Mouse (Mus musculus) heart, embryonic 16.5 days (tissue): ENCODE measurements around the gene Rpl31. TPM values are rescaled to one million over a fixed set of nuclear protein-coding genes. Genes with fewer than 3 reads are reported as not detected.

Experiments used
- ATAC-seq: fragments of 200-750 bp; cut with Nextera tagmentation; replicated peaks from 2 replicates; pipeline ENCODE4 v1.8.0; 2017; ENCODE audit warnings: moderate number of reproducible peaks; ENCODE audit not compliant: insufficient read depth, low FRiP score; ENCODE audit errors: extremely low read depth
- H3K27ac ChIP-seq: fragments of 300-500 bp; sonication (generic); 2 replicates; pipeline ENCODE4 v1.5.1; 2014; ENCODE audit warnings: mild to moderate bottlenecking, low read length, control low read depth, moderate library complexity
- H3K27me3 ChIP-seq: fragments of 300-500 bp; sonication (generic); 2 replicates; pipeline ENCODE4 v1.6.1; 2014; ENCODE audit warnings: low read length, mixed read lengths; ENCODE audit not compliant: control insufficient read depth, insufficient read depth
- H3K36me3 ChIP-seq: fragments of 300-500 bp; sonication (generic); 2 replicates; pipeline ENCODE4 v1.6.1; 2014; ENCODE audit not compliant: control insufficient read depth, insufficient read depth
- H3K4me1 ChIP-seq: fragments of 300-500 bp; sonication (generic); 2 replicates; pipeline ENCODE4 v1.6.1; 2014; ENCODE audit warnings: low read length, mixed read lengths; ENCODE audit not compliant: control insufficient read depth, insufficient read depth
- H3K4me2 ChIP-seq: fragments of 300-500 bp; sonication (generic); 2 replicates; pipeline ENCODE4 v1.6.1; 2014; ENCODE audit warnings: low read depth, mild to moderate bottlenecking, control low read depth, low read length
- H3K4me3 ChIP-seq: fragments of 300-500 bp; sonication (generic); 2 replicates; pipeline ENCODE4 v1.5.1; 2014; ENCODE audit warnings: mild to moderate bottlenecking, control low read depth, low read length
- H3K9ac ChIP-seq: fragments of 300-500 bp; sonication (generic); 2 replicates; pipeline ENCODE4 v1.6.1; 2014; ENCODE audit warnings: low read length, control low read depth
- H3K9me3 ChIP-seq: fragments of 300-500 bp; sonication (generic); replicated peaks from 2 replicates; pipeline ENCODE4 v1.6.1; 2016; ENCODE audit warnings: low read length; ENCODE audit not compliant: control insufficient read depth
- WGBS: fragments of 180-500 bp; shearing (Covaris S2); extraction: QIAGEN DNeasy Blood & Tissue Kit; methylation state at CpG from one replicate; pipeline ENCODE4 v1.1.7; 2014; 5-methylcytosine and 5-hydroxymethylcytosine counted together
- polyA plus RNA-seq: library from polyadenylated mRNA; unstranded; fragments of >200 nt; fragmentation: Nextera tagmentation; extraction: Ambion mirVana; gene quantifications from 2 replicates; pipeline ENCODE4 v1.2.1, GENCODE M21; 2015

The Rpl31 gene
- polyA plus RNA-seq, 1 experiment from 2014 or later = 254 TPM

GRCm38 (mm10) chr1:39387497-39387896 lies 19.9 kb downstream of the Rpl31 start:
- Histone ChIP-seq H3K27me3 (no peaks in the 10 kb centered on the region), H3K9me3 (no peaks in the 10 kb centered on the region), H3K4me1 (no peaks in the 10 kb centered on the region), H3K36me3 (0 out of 2 replicates have a peak, but pooled peaks cover 4% of the 10 kb centered on the region), H3K4me3 (no peak overlapping the region), H3K27ac (no peak overlapping the region), H3K4me2 (no peak overlapping the region), H3K9ac (no peak overlapping the region)
- no peak for ATAC-seq
- WGBS = 76% methylated on average over 4 of the region's 4 CpGs

DNA sequence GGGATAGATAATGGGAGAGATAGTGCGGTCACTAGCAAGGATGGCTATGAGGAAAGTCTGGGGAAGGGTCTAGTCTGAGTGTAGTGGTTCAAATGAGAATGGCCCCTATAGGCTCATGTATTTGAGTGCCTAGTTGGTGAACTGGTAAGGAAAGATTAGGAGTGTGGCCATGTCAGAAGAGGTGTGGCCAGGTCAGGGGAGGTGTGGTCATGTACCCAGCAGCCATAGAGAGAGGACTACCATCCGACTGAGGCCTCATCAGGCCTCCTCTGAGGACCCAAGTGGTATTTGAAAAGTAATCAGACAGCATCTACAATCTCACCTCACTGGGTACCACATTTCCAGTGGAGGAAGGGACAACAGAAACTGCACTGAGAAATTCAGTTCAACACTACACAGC lies 20.5 kb downstream of the Rpl31 start:
- Histone ChIP-seq H3K4me2 (no peak overlapping the region), H3K27me3 (no peaks in the 10 kb centered on the region), H3K9ac (no peak overlapping the region), H3K4me3 (no peak overlapping the region), H3K4me1 (no peaks in the 10 kb centered on the region), H3K9me3 (no peaks in the 10 kb centered on the region), H3K36me3 (0 out of 2 replicates have a peak, but pooled peaks cover 6% of the 10 kb centered on the region), H3K27ac (no peak overlapping the region)
- WGBS = 88% methylated on average over 2 of the region's 2 CpGs
- no peak for ATAC-seq

DNA sequence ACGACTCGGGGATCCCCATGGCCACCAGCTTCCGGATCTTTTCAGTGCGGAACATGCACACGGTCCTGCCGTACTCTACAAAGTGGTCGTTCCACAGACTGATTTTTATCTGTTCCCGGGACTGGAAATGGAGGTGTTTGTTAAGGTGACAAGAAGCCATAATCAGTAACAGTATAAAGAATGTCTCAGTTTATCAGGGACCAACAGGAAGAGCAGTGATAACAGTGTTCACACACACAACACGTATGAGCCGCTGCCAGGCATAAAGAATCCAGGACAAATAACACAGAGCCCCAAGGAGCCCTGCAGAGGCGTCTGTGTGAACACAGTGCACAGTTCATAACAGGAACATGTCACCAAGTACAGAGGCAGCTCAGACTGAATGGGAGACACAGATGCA lies 21.7 kb downstream of the Rpl31 start:
- ATAC-seq = no peak
- Histone ChIP-seq H3K9ac (no peak overlapping the region), H3K36me3 (0 out of 2 replicates have a peak, but pooled peaks cover 10% of the 10 kb centered on the region), H3K27me3 (no peaks in the 10 kb centered on the region), H3K27ac (no peak overlapping the region), H3K4me1 (no peaks in the 10 kb centered on the region), H3K9me3 (no peaks in the 10 kb centered on the region), H3K4me2 (no peak overlapping the region), H3K4me3 (no peak overlapping the region)
- 61% methylated on average over 11 of the region's 11 CpGs for WGBS

DNA sequence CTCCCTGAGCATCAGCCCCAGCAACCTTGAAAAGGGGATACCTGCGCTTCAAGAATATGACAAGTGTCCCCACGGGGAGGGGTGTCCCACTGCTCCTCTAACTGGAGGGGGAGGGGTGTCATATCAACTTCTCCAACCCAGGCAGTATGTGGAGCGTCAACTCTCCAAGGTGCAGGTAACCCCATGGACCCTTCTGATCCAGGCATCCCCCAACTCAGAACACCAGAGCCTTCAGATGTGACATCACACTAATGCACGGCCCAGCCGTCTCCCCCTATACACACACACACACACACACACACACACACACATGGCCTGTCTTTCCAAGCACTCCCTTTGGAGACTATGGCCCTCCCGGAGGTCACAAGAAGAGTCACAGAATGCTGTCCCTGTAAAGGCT lies 24.0 kb downstream of the Rpl31 start:
- Histone ChIP-seq H3K4me1 (no peaks in the 10 kb centered on the region), H3K4me2 (no peak overlapping the region), H3K9me3 (no peaks in the 10 kb centered on the region), H3K4me3 (no peak overlapping the region), H3K27me3 (no peaks in the 10 kb centered on the region), H3K36me3 (0 out of 2 replicates have a peak, but pooled peaks cover 10% of the 10 kb centered on the region), H3K9ac (no peak overlapping the region), H3K27ac (no peak overlapping the region)
- WGBS = 92% methylated on average over 6 of the region's 6 CpGs
- ATAC-seq = no peak

GRCm38 (mm10) chr1:39392189-39392588 lies 24.5 kb downstream of the Rpl31 start:
- H3K36me3 ChIP-seq = peaks cover 11% of the 10 kb centered on the region
- H3K9me3 ChIP-seq = peaks cover 2% of the 10 kb centered on the region
- no peaks in the 10 kb centered on the region for H3K27me3 ChIP-seq
- 66% methylated on average over 3 of the region's 3 CpGs for WGBS
- ATAC-seq = no peak
- no peak overlapping the region for H3K9ac ChIP-seq
- no peak overlapping the region for H3K4me2 ChIP-seq
- no peak overlapping the region for H3K27ac ChIP-seq
- no peaks in the 10 kb centered on the region for H3K4me1 ChIP-seq
- H3K4me3 ChIP-seq = no peak overlapping the region

- ATAC-seq = no peak
- Histone ChIP-seq H3K36me3 (peaks cover 14% of the 10 kb centered on the region), H3K27ac (0 out of 2 replicates have a peak overlapping the region, but pooled peaks have one; percentile 18), H3K4me1 (no peaks in the 10 kb centered on the region), H3K4me3 (no peak overlapping the region), H3K9ac (no peak overlapping the region), H3K4me2 (no peak overlapping the region), H3K9me3 (peaks cover 5% of the 10 kb centered on the region), H3K27me3 (no peaks in the 10 kb centered on the region)
- 65% methylated on average over 8 of the region's 8 CpGs for WGBS
Measured at GRCm38 (mm10) chr1:39393217-39393867, 25.7 kb downstream of the Rpl31 start.

DNA sequence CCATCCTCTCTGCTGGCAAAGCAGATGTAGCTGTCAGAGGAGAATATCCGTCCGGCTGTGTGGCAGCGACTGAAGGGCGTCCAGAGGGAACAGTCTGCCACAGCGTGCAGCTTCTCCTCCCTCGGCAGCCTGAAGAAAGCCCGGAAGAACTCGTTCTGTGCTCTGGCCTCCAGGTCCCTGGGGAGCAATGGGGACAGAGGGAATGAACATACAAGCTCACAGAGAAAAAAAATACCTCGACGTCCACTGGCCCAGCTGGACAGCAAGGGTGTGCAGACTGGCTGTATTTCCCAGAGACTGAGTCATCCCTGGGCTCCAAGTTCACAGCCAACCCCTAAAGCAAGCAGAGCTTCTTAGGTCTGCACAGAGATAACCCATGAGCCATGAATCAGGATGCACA lies 26.5 kb downstream of the Rpl31 start:
- Histone ChIP-seq H3K27ac (peak overlapping the region; percentile 20; the same call in 1 of the 2 replicates), H3K4me2 (no peak overlapping the region), H3K36me3 (peaks cover 10% of the 10 kb centered on the region), H3K9me3 (peaks cover 5% of the 10 kb centered on the region), H3K4me3 (no peak overlapping the region), H3K27me3 (no peaks in the 10 kb centered on the region), H3K4me1 (no peaks in the 10 kb centered on the region), H3K9ac (no peak overlapping the region)
- no peak for ATAC-seq
- 61% methylated on average over 10 of the region's 10 CpGs for WGBS

- no peak overlapping the region for H3K27ac ChIP-seq
- peaks cover 5% of the 10 kb centered on the region for H3K9me3 ChIP-seq
- no peak overlapping the region for H3K4me2 ChIP-seq
- no peak overlapping the region for H3K9ac ChIP-seq
- no peak overlapping the region for H3K4me3 ChIP-seq
- WGBS = 82% methylated on average over 3 of the region's 3 CpGs
- no peaks in the 10 kb centered on the region for H3K27me3 ChIP-seq
- H3K4me1 ChIP-seq = no peaks in the 10 kb centered on the region
- no peak for ATAC-seq
- peaks cover 10% of the 10 kb centered on the region for H3K36me3 ChIP-seq
Measured at GRCm38 (mm10) chr1:39394650-39395049, 27.0 kb downstream of the Rpl31 start.

- H3K27me3 ChIP-seq = no peaks in the 10 kb centered on the region
- peaks cover 5% of the 10 kb centered on the region for H3K9me3 ChIP-seq
- H3K4me3 ChIP-seq = no peak overlapping the region
- no peak overlapping the region for H3K4me2 ChIP-seq
- H3K27ac ChIP-seq = no peak overlapping the region
- 55% methylated on average over 4 of the region's 4 CpGs for WGBS
- H3K36me3 ChIP-seq = peaks cover 10% of the 10 kb centered on the region
- no peak overlapping the region for H3K9ac ChIP-seq
- no peaks in the 10 kb centered on the region for H3K4me1 ChIP-seq
- peak; percentile 56; the same call in 1 of the 2 replicates for ATAC-seq
Measured at GRCm38 (mm10) chr1:39396347-39396746, 28.7 kb downstream of the Rpl31 start.
